Mouse (Mus musculus): ENCODE measurements around the gene Slc36a4.

DNA sequence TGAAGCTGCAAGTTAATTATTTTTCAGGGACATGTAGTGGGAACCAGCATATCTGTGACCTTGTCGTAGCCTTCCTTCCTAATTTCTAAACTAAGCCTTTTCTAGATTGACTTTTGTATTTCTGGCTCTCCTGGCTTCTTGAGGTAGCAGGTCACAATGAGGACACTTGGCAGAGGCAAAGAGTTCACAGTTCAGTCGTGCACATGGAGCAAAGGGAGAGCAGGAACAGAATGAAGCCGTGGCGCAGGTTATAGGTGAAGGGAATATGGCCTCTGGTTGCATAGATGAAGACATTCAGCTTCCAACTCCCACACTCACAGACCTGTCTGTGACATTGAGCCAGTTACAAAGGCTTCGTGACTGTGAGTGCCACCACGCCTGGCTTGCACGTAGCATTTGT lies 44.9 kb upstream of the Slc36a4 start:
- TF ChIP-seq POLR2A (IDR thresholded peaks at IDR 0.05; ENCODE audit: insufficient read depth, low read depth, low read length), result no peak
- TF ChIP-seq CTCF (IDR thresholded peaks at IDR 0.05; ENCODE audit: insufficient read depth, low read depth, low read length), result no peak
